Mouse (Mus musculus): ENCODE results near the gene Catsper4. TPM values are rescaled to one million over a fixed set of nuclear protein-coding genes. Genes with fewer than 3 reads are reported as not detected.
"Not testable (repeated sequence)": the region's sequence is repeated elsewhere in the genome, so short reads cannot be mapped to it uniquely, and the experiment has no call there.

The Catsper4 gene
- 0.23 TPM in 1 of 2 replicates, not detected in the other for polyA plus RNA-seq (2015; fragmentation: Nextera tagmentation; extraction: Ambion mirVana)

- ATAC-seq (ENCODE audit: low FRiP score, low read depth), result no peak
- H3K36me3 ChIP-seq, result no peaks in the 10 kb centered on the region
- H3K4me1 ChIP-seq, result no peaks in the 10 kb centered on the region
- no peak within 1 kb of the TSS for H3K4me3 ChIP-seq
- H3K27me3 ChIP-seq, result no peaks in the 10 kb centered on the region
- no peak within 1 kb of the TSS for H3K9ac ChIP-seq
- H3K27ac ChIP-seq, result no peak within 1 kb of the TSS
- no peaks in the 10 kb centered on the region for H3K9me3 ChIP-seq
- H3K4me2 ChIP-seq (replicated peaks), result no peak within 1 kb of the TSS
- WGBS, result 65% methylated on average over 8 of the region's 8 CpGs
These were observed at the start of gene Catsper4 for GRCm38 (mm10) chr4:134227194-134227593. Gene Catsper4 (minus strand): TSS chr4:134227383.

GRCm38 (mm10) chr4:134273417-134274345 lies 46.5 kb upstream of the Catsper4 start:
- ATAC-seq (ENCODE audit: low FRiP score, low read depth), result no peak
- Histone ChIP-seq H3K4me1 (no peaks in the 10 kb centered on the region; the same call in 1 of the 2 replicates), H3K4me3 (peak overlapping the region; percentile 16), H3K9ac (peak overlapping the region; percentile 9; the same call in 1 of the 2 replicates), H3K27me3 (no peaks in the 10 kb centered on the region), H3K27ac (no peak overlapping the region), H3K4me2 (replicated peaks) (peak overlapping the region; percentile 54), H3K9me3 (no peaks in the 10 kb centered on the region), H3K36me3 (peaks cover 29% of the 10 kb centered on the region)
- 6% methylated on average over 14 of the region's 14 CpGs for WGBS

- H3K4me1 ChIP-seq, result no peaks in the 10 kb centered on the region; the same call in 1 of the 2 replicates
- no peak overlapping the region for H3K9ac ChIP-seq
- H3K4me3 ChIP-seq, result peak overlapping the region; percentile 16
- H3K27ac ChIP-seq, result no peak overlapping the region
- H3K36me3 ChIP-seq, result peaks cover 23% of the 10 kb centered on the region
- 21% methylated on average over 12 of the region's 13 CpGs for WGBS
- no peak for ATAC-seq (ENCODE audit: low FRiP score, low read depth)
- H3K4me2 ChIP-seq (replicated peaks), result peak overlapping the region; percentile 54
- no peaks in the 10 kb centered on the region for H3K27me3 ChIP-seq
- no peaks in the 10 kb centered on the region for H3K9me3 ChIP-seq
These were observed 45.7 kb upstream of the Catsper4 start for GRCm38 (mm10) chr4:134272731-134273416.

GRCm38 (mm10) chr4:134271979-134272378 lies 44.8 kb upstream of the Catsper4 start:
- Histone ChIP-seq H3K4me3 (no peak overlapping the region), H3K9ac (no peak overlapping the region), H3K27ac (no peak overlapping the region), H3K36me3 (peaks cover 14% of the 10 kb centered on the region), H3K9me3 (no peaks in the 10 kb centered on the region), H3K4me1 (no peaks in the 10 kb centered on the region; the same call in 1 of the 2 replicates), H3K27me3 (no peaks in the 10 kb centered on the region), H3K4me2 (replicated peaks) (no peak overlapping the region)
- no peak for ATAC-seq (ENCODE audit: low FRiP score, low read depth)
- 84% methylated on average over 7 of the region's 7 CpGs for WGBS

GRCm38 (mm10) chr4:134269622-134270021 lies 42.4 kb upstream of the Catsper4 start:
- H3K27me3 ChIP-seq; H3K4me3 ChIP-seq; H3K9me3 ChIP-seq; H3K4me2 ChIP-seq (replicated peaks); ATAC-seq (ENCODE audit: low FRiP score, low read depth); H3K4me1 ChIP-seq; H3K36me3 ChIP-seq; H3K27ac ChIP-seq; H3K9ac ChIP-seq: not testable (repeated sequence)

GRCm38 (mm10) chr4:134268102-134268655 lies 41.0 kb upstream of the Catsper4 start:
- H3K4me2 ChIP-seq (replicated peaks), result no peak overlapping the region
- no peaks in the 10 kb centered on the region for H3K36me3 ChIP-seq
- no peak overlapping the region for H3K27ac ChIP-seq
- no peaks in the 10 kb centered on the region for H3K27me3 ChIP-seq
- no peaks in the 10 kb centered on the region; the same call in 1 of the 2 replicates for H3K4me1 ChIP-seq
- ATAC-seq (ENCODE audit: low FRiP score, low read depth), result no peak
- no peaks in the 10 kb centered on the region for H3K9me3 ChIP-seq
- 84% methylated on average over 19 of the region's 19 CpGs for WGBS
- H3K4me3 ChIP-seq, result no peak overlapping the region
- H3K9ac ChIP-seq, result no peak overlapping the region

- H3K4me3 ChIP-seq, result no peak overlapping the region
- no peak overlapping the region for H3K4me2 ChIP-seq (replicated peaks)
- 61% methylated on average over 9 of the region's 9 CpGs for WGBS
- H3K36me3 ChIP-seq, result no peaks in the 10 kb centered on the region
- no peaks in the 10 kb centered on the region for H3K9me3 ChIP-seq
- H3K27me3 ChIP-seq, result no peaks in the 10 kb centered on the region
- H3K27ac ChIP-seq, result no peak overlapping the region
- no peaks in the 10 kb centered on the region for H3K4me1 ChIP-seq
- no peak for ATAC-seq (ENCODE audit: low FRiP score, low read depth)
- H3K9ac ChIP-seq, result no peak overlapping the region
These were observed 38.8 kb upstream of the Catsper4 start for GRCm38 (mm10) chr4:134265860-134266585.

- no peak for ATAC-seq (ENCODE audit: low FRiP score, low read depth)
- WGBS, result 34% methylated on average over 6 of the region's 6 CpGs
- Histone ChIP-seq H3K4me3 (no peak overlapping the region), H3K36me3 (no peaks in the 10 kb centered on the region), H3K27ac (no peak overlapping the region), H3K4me1 (no peaks in the 10 kb centered on the region), H3K9ac (no peak overlapping the region), H3K4me2 (replicated peaks) (no peak overlapping the region), H3K9me3 (no peaks in the 10 kb centered on the region), H3K27me3 (no peaks in the 10 kb centered on the region)
These were observed 36.0 kb upstream of the Catsper4 start for GRCm38 (mm10) chr4:134263191-134263590.

GRCm38 (mm10) chr4:134258354-134258753 lies 31.2 kb upstream of the Catsper4 start:
- ATAC-seq (ENCODE audit: low FRiP score, low read depth), result no peak
- no peak overlapping the region for H3K27ac ChIP-seq
- H3K36me3 ChIP-seq, result no peaks in the 10 kb centered on the region
- no peak overlapping the region for H3K4me2 ChIP-seq (replicated peaks)
- H3K4me3 ChIP-seq, result no peak overlapping the region
- H3K9me3 ChIP-seq, result no peaks in the 10 kb centered on the region
- peaks cover 30% of the 10 kb centered on the region for H3K27me3 ChIP-seq
- H3K9ac ChIP-seq, result no peak overlapping the region
- peaks cover 31% of the 10 kb centered on the region for H3K4me1 ChIP-seq
- WGBS, result 76% methylated on average over 11 of the region's 11 CpGs

- Histone ChIP-seq H3K9ac (no peak overlapping the region), H3K9me3 (no peaks in the 10 kb centered on the region), H3K4me3 (no peak overlapping the region), H3K27me3 (peaks cover 40% of the 10 kb centered on the region), H3K4me2 (replicated peaks) (no peak overlapping the region), H3K27ac (no peak overlapping the region), H3K4me1 (peaks cover 40% of the 10 kb centered on the region), H3K36me3 (no peaks in the 10 kb centered on the region)
- WGBS, result 19% methylated on average over 11 of the region's 11 CpGs
- no peak for ATAC-seq (ENCODE audit: low FRiP score, low read depth)
These were observed 30.2 kb upstream of the Catsper4 start for GRCm38 (mm10) chr4:134257198-134258009.

Data from limb, embryonic 13.5 days (tissue).